In the genomic region with DNA sequence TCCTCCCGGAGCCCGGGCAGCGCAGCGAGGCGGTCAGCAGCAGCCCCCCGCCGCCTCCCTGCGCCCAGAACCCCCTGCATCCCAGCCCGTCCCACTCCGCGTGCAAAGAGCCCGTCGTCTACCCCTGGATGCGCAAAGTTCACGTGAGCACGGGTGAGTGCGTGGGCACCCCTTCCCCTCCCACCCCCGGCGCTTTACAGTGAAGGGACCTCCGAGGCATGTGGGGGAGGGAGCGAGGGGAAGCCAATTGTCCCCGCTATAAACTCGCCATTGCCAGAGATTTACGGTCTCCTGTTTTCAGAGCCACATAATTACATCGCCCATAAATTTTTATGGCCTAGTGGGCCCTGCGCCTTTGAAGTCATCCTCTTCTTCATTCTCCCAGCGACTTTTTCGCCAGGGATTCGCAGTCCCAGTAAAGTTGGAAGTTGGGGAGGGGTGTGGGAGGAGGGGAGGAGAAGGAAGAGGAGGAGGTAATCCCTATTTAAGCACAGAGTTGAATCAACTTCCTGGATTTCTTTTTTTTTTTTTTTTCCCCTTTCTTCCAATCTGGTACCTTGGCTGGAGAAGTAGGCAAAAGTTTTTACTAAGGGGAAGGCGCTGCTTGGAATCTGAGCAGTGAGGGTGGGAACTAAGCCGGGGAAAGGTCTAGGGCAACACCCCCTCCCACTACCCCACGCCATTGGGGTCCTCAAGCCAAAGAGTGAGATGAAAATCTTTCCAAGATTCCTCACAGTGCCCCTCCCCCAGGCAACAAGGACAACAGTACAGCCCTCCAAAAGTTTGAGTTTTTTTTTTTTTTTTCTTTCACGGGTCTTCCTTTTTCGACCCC, we compare ENCODE assay signal across 8 mouse cellular contexts. TPM values are rescaled to one million over a fixed set of nuclear protein-coding genes. Genes with fewer than 3 reads are reported as not detected.
A peak's percentile ranks its signal among the peaks of the same experiment; 100 is the strongest.
DNase-seq lines count a peak whose midpoint lies in the region; ATAC-seq and TF ChIP-seq lines count a peak whose summit lies in the region.

No protein-coding gene starts in this region.

- no peak for DNase-seq in liver, adult 2 months (ENCODE audit: extremely low read depth, low read depth, low spot score)
- DNase-seq in liver, result no peak
- no peak for DNase-seq in forebrain, embryonic 11.5 days (ENCODE audit: low spot score)
- DNase-seq in cerebellum, adult 9-10 months, result no peak
- DNase-seq in T-cell, adult 2 months (ENCODE audit: low spot score), result no peak

- peaks cover 14% of the 10 kb centered on the region for H3K27me3 ChIP-seq in liver, adult 2 months (ENCODE audit: control insufficient read depth, insufficient read depth, low read length)
- H3K27me3 ChIP-seq in forebrain, embryonic 11.5 days (ENCODE audit: control insufficient read depth, insufficient read depth, low read length), result peaks cover 98% of the 10 kb centered on the region
- H3K27me3 ChIP-seq in kidney, embryonic 16.5 days (ENCODE audit: insufficient read depth, low read length), result no peaks in the 10 kb centered on the region
- peaks cover 100% of the 10 kb centered on the region for H3K27me3 ChIP-seq in midbrain, embryonic 13.5 days

- no peaks in the 10 kb centered on the region for H3K4me1 ChIP-seq in liver, adult 2 months (ENCODE audit: control insufficient read depth, insufficient read depth, low read length)
- peaks cover 5% of the 10 kb centered on the region for H3K4me1 ChIP-seq in forebrain, embryonic 11.5 days (replicated peaks; ENCODE audit: control insufficient read depth, insufficient read depth, low read length)
- peaks cover 72% of the 10 kb centered on the region for H3K4me1 ChIP-seq in kidney, embryonic 16.5 days (ENCODE audit: insufficient read depth, low read length)
- H3K4me1 ChIP-seq in midbrain, embryonic 13.5 days (replicated peaks), result peaks cover 9% of the 10 kb centered on the region; the same call in 1 of the 2 replicates

- H3K9ac ChIP-seq in liver, adult 2 months (ENCODE audit: low read depth, low read length), result peak overlapping the region; percentile 90
- H3K9ac ChIP-seq in forebrain, embryonic 11.5 days (ENCODE audit: low read length), result no peak overlapping the region
- peak overlapping the region; percentile 90 for H3K9ac ChIP-seq in kidney, embryonic 16.5 days (replicated peaks; ENCODE audit: low read length)
- no peak overlapping the region for H3K9ac ChIP-seq in midbrain, embryonic 13.5 days (replicated peaks)

- H3K27ac ChIP-seq in liver, adult 2 months (replicated peaks; ENCODE audit: insufficient read depth, low read depth, low read length), result peak overlapping the region; percentile 74
- H3K27ac ChIP-seq in forebrain, embryonic 11.5 days (ENCODE audit: low read depth, low read length), result no peak overlapping the region
- H3K27ac ChIP-seq in kidney, embryonic 16.5 days (ENCODE audit: low read length), result peak overlapping the region; percentile 99
- no peak overlapping the region for H3K27ac ChIP-seq in midbrain, embryonic 13.5 days

- TF ChIP-seq POLR2A in liver, adult 2 months (IDR thresholded peaks at IDR 0.05; ENCODE audit: extremely low read depth, insufficient read depth, low read length), result no peak

- peak overlapping the region; percentile 44; the same call in 1 of the 2 replicates for H3K4me2 ChIP-seq in forebrain, embryonic 11.5 days (ENCODE audit: low read depth, low read length, severe bottlenecking)
- peak overlapping the region; percentile 90 for H3K4me2 ChIP-seq in kidney, embryonic 16.5 days (replicated peaks; ENCODE audit: low read depth, low read length)
- H3K4me2 ChIP-seq in midbrain, embryonic 13.5 days (replicated peaks), result peak overlapping the region; percentile 44

- H3K4me3 ChIP-seq in liver, adult 2 months (ENCODE audit: insufficient read depth, low read depth, low read length), result peak overlapping the region; percentile 89
- peak overlapping the region; percentile 24 for H3K4me3 ChIP-seq in forebrain, embryonic 11.5 days (ENCODE audit: low read depth, low read length)
- peak overlapping the region; percentile 71 for H3K4me3 ChIP-seq in kidney, embryonic 16.5 days (ENCODE audit: low read length)
- H3K4me3 ChIP-seq in midbrain, embryonic 13.5 days (replicated peaks), result peak overlapping the region; percentile 25

- H3K79me2 ChIP-seq in liver, adult 2 months (ENCODE audit: control insufficient read depth, insufficient read depth, low read length), result peaks cover 3% of the 10 kb centered on the region; the same call in 1 of the 2 replicates

- no peak for TF ChIP-seq CTCF in liver, adult 2 months (IDR thresholded peaks at IDR 0.05; ENCODE audit: low read depth, low read length)

- no peak for ATAC-seq in forebrain, embryonic 11.5 days (replicated peaks; ENCODE audit: low FRiP score)
- ATAC-seq in kidney, embryonic 16.5 days (ENCODE audit: low FRiP score, low TSS enrichment), result peak; percentile 87
- ATAC-seq in midbrain, embryonic 13.5 days, result no peak
- no peak for ATAC-seq in megakaryocyte progenitor cell, adult 5-6 weeks (replicated peaks; ENCODE audit: poor library complexity)

- H3K9me3 ChIP-seq in forebrain, embryonic 11.5 days (ENCODE audit: control insufficient read depth, low read length), result no peaks in the 10 kb centered on the region
- no peaks in the 10 kb centered on the region for H3K9me3 ChIP-seq in kidney, embryonic 16.5 days (ENCODE audit: low read length)
- no peaks in the 10 kb centered on the region for H3K9me3 ChIP-seq in midbrain, embryonic 13.5 days

- 2% methylated on average over 34 of the region's 34 CpGs for WGBS in liver, adult 2 months
- WGBS in forebrain, embryonic 11.5 days, result under 1% methylated on average over 31 of the region's 34 CpGs
- under 1% methylated on average over 26 of the region's 34 CpGs for WGBS in kidney, embryonic 16.5 days
- under 1% methylated on average over 30 of the region's 34 CpGs for whole genome bisulfite sequencing in midbrain, embryonic 13.5 days

- H3K36me3 ChIP-seq in liver, adult 2 months (ENCODE audit: control insufficient read depth, insufficient read depth, low read length), result no peaks in the 10 kb centered on the region; the same call in 1 of the 2 replicates
- no peaks in the 10 kb centered on the region for H3K36me3 ChIP-seq in forebrain, embryonic 11.5 days (ENCODE audit: control insufficient read depth, insufficient read depth, low read length)
- 0 out of 2 replicates have a peak, but pooled peaks cover 4% of the 10 kb centered on the region for H3K36me3 ChIP-seq in kidney, embryonic 16.5 days (ENCODE audit: insufficient read depth, low read length)
- no peaks in the 10 kb centered on the region for H3K36me3 ChIP-seq in midbrain, embryonic 13.5 days

RNA-seq across cellular contexts. Expression of gene Hoxb4, which starts 1.2 kb away (rescaled TPM):
- 0.37 and 0.67 TPM in 2 replicates for total RNA-seq in liver, adult 2 months (2014; rRNA removed)
- 0.55 and 0.91 TPM in 2 replicates for polyA plus RNA-seq in liver, adult 2 months (2012; rRNA removed)
- polyA plus RNA-seq in forebrain, embryonic 11.5 days (2014; fragmentation: Nextera tagmentation; extraction: Ambion mirVana), result not detected in 2 replicates
- polyA plus RNA-seq in kidney, embryonic 16.5 days (2015; fragmentation: Nextera tagmentation; extraction: Ambion mirVana), result 4.1 and 6.2 TPM in 2 replicates
- not detected in 2 replicates for polyA plus RNA-seq in midbrain, embryonic 13.5 days (2015; fragmentation: Nextera tagmentation; extraction: Ambion mirVana)
- 1.7 and 2.7 TPM in 2 replicates for total RNA-seq in megakaryocyte progenitor cell, adult 5-6 weeks (2015)
- total RNA-seq in megakaryocyte progenitor cell, adult 5-6 weeks (2017), result 1.5 and 2.2 TPM in 2 replicates

RNA-seq across cellular contexts. Expression of gene Hoxb3, which starts 3.8 kb away (rescaled TPM):
- 0.18 and 0.47 TPM in 2 replicates for total RNA-seq in liver, adult 2 months (2014; rRNA removed)
- 0.47 and 0.48 TPM in 2 replicates for polyA plus RNA-seq in liver, adult 2 months (2012; rRNA removed)
- polyA plus RNA-seq in forebrain, embryonic 11.5 days (2014; fragmentation: Nextera tagmentation; extraction: Ambion mirVana), result not detected in 2 replicates
- polyA plus RNA-seq in kidney, embryonic 16.5 days (2015; fragmentation: Nextera tagmentation; extraction: Ambion mirVana), result 3.7 and 4.3 TPM in 2 replicates
- polyA plus RNA-seq in midbrain, embryonic 13.5 days (2015; fragmentation: Nextera tagmentation; extraction: Ambion mirVana), result 0.11 TPM in 1 of 2 replicates, not detected in the other
- total RNA-seq in megakaryocyte progenitor cell, adult 5-6 weeks (2015), result 1.2 and 1.6 TPM in 2 replicates
- 0.83 and 1.3 TPM in 2 replicates for total RNA-seq in megakaryocyte progenitor cell, adult 5-6 weeks (2017)

RNA-seq across cellular contexts. Expression of gene Hoxb5, which starts 16.2 kb away (rescaled TPM):
- total RNA-seq in liver, adult 2 months (2014; rRNA removed), result 0.09 and 0.20 TPM in 2 replicates
- polyA plus RNA-seq in liver, adult 2 months (2012; rRNA removed), result 0.35 and 0.40 TPM in 2 replicates
- 0.21 TPM in 1 of 2 replicates, not detected in the other for polyA plus RNA-seq in forebrain, embryonic 11.5 days (2014; fragmentation: Nextera tagmentation; extraction: Ambion mirVana)
- 19.2 and 24.3 TPM in 2 replicates for polyA plus RNA-seq in kidney, embryonic 16.5 days (2015; fragmentation: Nextera tagmentation; extraction: Ambion mirVana)
- 0.08 TPM in 1 of 2 replicates, not detected in the other for polyA plus RNA-seq in midbrain, embryonic 13.5 days (2015; fragmentation: Nextera tagmentation; extraction: Ambion mirVana)
- total RNA-seq in megakaryocyte progenitor cell, adult 5-6 weeks (2015), result 0.07 and 0.44 TPM in 2 replicates
- 0.14 TPM in 1 of 2 replicates, not detected in the other for total RNA-seq in megakaryocyte progenitor cell, adult 5-6 weeks (2017)

RNA-seq across cellular contexts. Expression of gene Hoxb6, which starts 27.0 kb away (rescaled TPM):
- total RNA-seq in liver, adult 2 months (2014; rRNA removed), result 0.07 TPM in 1 of 2 replicates, not detected in the other
- polyA plus RNA-seq in liver, adult 2 months (2012; rRNA removed), result 0.15 and 0.30 TPM in 2 replicates
- polyA plus RNA-seq in forebrain, embryonic 11.5 days (2014; fragmentation: Nextera tagmentation; extraction: Ambion mirVana), result not detected in 2 replicates
- polyA plus RNA-seq in kidney, embryonic 16.5 days (2015; fragmentation: Nextera tagmentation; extraction: Ambion mirVana), result 50.3 and 55.7 TPM in 2 replicates
- not detected in 2 replicates for polyA plus RNA-seq in midbrain, embryonic 13.5 days (2015; fragmentation: Nextera tagmentation; extraction: Ambion mirVana)
- not detected in 2 replicates for total RNA-seq in megakaryocyte progenitor cell, adult 5-6 weeks (2015)
- 0.30 TPM in 1 of 2 replicates, not detected in the other for total RNA-seq in megakaryocyte progenitor cell, adult 5-6 weeks (2017)

RNA-seq across cellular contexts. Expression of gene Hoxb2, which starts 31.0 kb away (rescaled TPM):
- 0.46 and 0.60 TPM in 2 replicates for total RNA-seq in liver, adult 2 months (2014; rRNA removed)
- polyA plus RNA-seq in liver, adult 2 months (2012; rRNA removed), result 0.98 and 1.3 TPM in 2 replicates
- 0.12 TPM in 1 of 2 replicates, not detected in the other for polyA plus RNA-seq in forebrain, embryonic 11.5 days (2014; fragmentation: Nextera tagmentation; extraction: Ambion mirVana)
- polyA plus RNA-seq in kidney, embryonic 16.5 days (2015; fragmentation: Nextera tagmentation; extraction: Ambion mirVana), result 34.4 and 36.1 TPM in 2 replicates
- polyA plus RNA-seq in midbrain, embryonic 13.5 days (2015; fragmentation: Nextera tagmentation; extraction: Ambion mirVana), result 0.19 and 0.28 TPM in 2 replicates
- 0.07 and 0.49 TPM in 2 replicates for total RNA-seq in megakaryocyte progenitor cell, adult 5-6 weeks (2015)
- total RNA-seq in megakaryocyte progenitor cell, adult 5-6 weeks (2017), result 0.12 and 0.14 TPM in 2 replicates

Comparison
In these comparisons a context has a peak if more than half of its experiments do, and no peak if none do; other contexts are left out.
1. H3K27ac ChIP-seq: peak in liver, adult 2 months (single experiment) and kidney, embryonic 16.5 days (single experiment); none in forebrain, embryonic 11.5 days (single experiment) and midbrain, embryonic 13.5 days (single experiment).
2. H3K4me3 ChIP-seq: peak in every context shown above with its lines; median percentile 89 in liver, adult 2 months; 71 in kidney, embryonic 16.5 days; 25 in midbrain, embryonic 13.5 days; 24 in forebrain, embryonic 11.5 days.
3. H3K9ac ChIP-seq: peak in liver, adult 2 months (single experiment) and kidney, embryonic 16.5 days (single experiment); none in forebrain, embryonic 11.5 days (single experiment) and midbrain, embryonic 13.5 days (single experiment).
4. RNA of gene Hoxb5, which starts 16.2 kb away (polyA plus RNA-seq): 19.2 to 24.3 TPM in kidney, embryonic 16.5 days; 0.35 to 0.40 TPM in liver, adult 2 months, 0.08 TPM in midbrain, embryonic 13.5 days and 0.21 TPM in forebrain, embryonic 11.5 days; every median in the first group is over 10 times any median in the second.
5. Peak in every context shown above with its lines, with median percentiles within 50 percentile points of each other: H3K4me2 ChIP-seq.